Mouse (Mus musculus): ENCODE data around the gene D10Jhu81e. TPM values are rescaled to one million over a fixed set of nuclear protein-coding genes. Genes with fewer than 3 reads are reported as not detected.

Gene D10Jhu81e
- polyA plus RNA-seq, 1 experiment from 2014 or later, result 18.6 TPM

GRCm38 (mm10) chr10:78183577-78183976, 14.0 kb upstream of the D10Jhu81e start:
- peaks cover 78% of the 10 kb centered on the region for H3K36me3 ChIP-seq
- peak overlapping the region; percentile 74 for H3K4me2 ChIP-seq
- H3K9ac ChIP-seq, result no peak overlapping the region; the same call in 1 of the 2 replicates
- H3K27me3 ChIP-seq, result no peaks in the 10 kb centered on the region
- H3K4me3 ChIP-seq (replicated peaks), result peak overlapping the region; percentile 77
- ATAC-seq (ENCODE audit: low read depth) (no peak), DNase-seq (no peak)
- no peaks in the 10 kb centered on the region for H3K9me3 ChIP-seq (replicated peaks)
- H3K27ac ChIP-seq, result no peak overlapping the region; the same call in 1 of the 2 replicates
- 46% methylated on average over 3 of the region's 3 CpGs for WGBS (ENCODE audit: insufficient replicate concordance)
- peaks cover 35% of the 10 kb centered on the region for H3K4me1 ChIP-seq (replicated peaks)

DNA sequence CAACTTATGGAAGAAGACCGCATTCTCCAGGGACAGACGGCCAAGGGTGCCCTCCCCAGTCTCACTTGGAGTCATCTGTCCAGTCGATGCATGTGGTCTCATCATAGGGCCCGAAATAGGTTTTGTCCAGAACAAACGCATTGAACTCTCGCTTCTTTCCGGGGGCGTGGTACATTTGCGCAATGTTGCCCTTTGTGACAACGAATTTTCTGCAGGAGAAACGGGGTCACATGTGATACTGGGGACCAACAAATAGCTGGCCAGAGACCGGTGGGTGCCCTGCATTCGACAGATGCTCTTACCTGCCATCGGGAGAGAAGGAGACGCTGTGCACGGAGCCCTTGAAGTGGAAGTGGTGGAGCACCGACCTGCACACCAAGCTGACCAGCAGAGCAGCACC, 12.7 kb upstream of the D10Jhu81e start:
- H3K9me3 ChIP-seq (replicated peaks), result no peaks in the 10 kb centered on the region
- peaks cover 78% of the 10 kb centered on the region for H3K36me3 ChIP-seq
- peaks cover 35% of the 10 kb centered on the region for H3K4me1 ChIP-seq (replicated peaks)
- no peak overlapping the region for H3K4me3 ChIP-seq (replicated peaks)
- no peak overlapping the region for H3K4me2 ChIP-seq
- WGBS (ENCODE audit: insufficient replicate concordance), result 83% methylated on average over 17 of the region's 17 CpGs
- no peak overlapping the region for H3K27ac ChIP-seq
- H3K27me3 ChIP-seq, result no peaks in the 10 kb centered on the region
- no peak overlapping the region for H3K9ac ChIP-seq
- DNase-seq (no peak), ATAC-seq (ENCODE audit: low read depth) (no peak)

- no peak overlapping the region for H3K27ac ChIP-seq
- 83% methylated on average over 5 of the region's 5 CpGs for WGBS (ENCODE audit: insufficient replicate concordance)
- H3K27me3 ChIP-seq, result no peaks in the 10 kb centered on the region
- H3K9me3 ChIP-seq (replicated peaks), result no peaks in the 10 kb centered on the region
- ATAC-seq (ENCODE audit: low read depth) (no peak), DNase-seq (no peak)
- peaks cover 90% of the 10 kb centered on the region for H3K36me3 ChIP-seq
- H3K9ac ChIP-seq, result no peak overlapping the region
- H3K4me3 ChIP-seq (replicated peaks), result no peak overlapping the region
- H3K4me1 ChIP-seq (replicated peaks), result peaks cover 15% of the 10 kb centered on the region
- no peak overlapping the region for H3K4me2 ChIP-seq
Observed at GRCm38 (mm10) chr10:78174474-78174873, 4.9 kb upstream of the D10Jhu81e start.

- 77% methylated on average over 9 of the region's 9 CpGs for WGBS (ENCODE audit: insufficient replicate concordance)
- no peak overlapping the region for H3K27ac ChIP-seq
- H3K36me3 ChIP-seq, result peaks cover 73% of the 10 kb centered on the region
- H3K27me3 ChIP-seq, result no peaks in the 10 kb centered on the region
- no peak for ATAC-seq (ENCODE audit: low read depth)
- H3K9me3 ChIP-seq (replicated peaks), result no peaks in the 10 kb centered on the region
- H3K4me1 ChIP-seq (replicated peaks), result peaks cover 29% of the 10 kb centered on the region
- no peak for DNase-seq
- H3K4me2 ChIP-seq, result no peak overlapping the region
- no peak overlapping the region for H3K4me3 ChIP-seq (replicated peaks)
- no peak overlapping the region for H3K9ac ChIP-seq
Observed at GRCm38 (mm10) chr10:78171581-78171980, 2.0 kb upstream of the D10Jhu81e start.

GRCm38 (mm10) chr10:78171057-78171456, 1.5 kb upstream of the D10Jhu81e start:
- H3K36me3 ChIP-seq, result peaks cover 73% of the 10 kb centered on the region
- ATAC-seq (ENCODE audit: low read depth), result no peak
- no peaks in the 10 kb centered on the region for H3K9me3 ChIP-seq (replicated peaks)
- no peak for DNase-seq
- no peak overlapping the region for H3K4me3 ChIP-seq (replicated peaks)
- peaks cover 29% of the 10 kb centered on the region for H3K4me1 ChIP-seq (replicated peaks)
- no peak overlapping the region for H3K9ac ChIP-seq
- peak overlapping the region; percentile 65 for H3K27ac ChIP-seq
- H3K4me2 ChIP-seq, result no peak overlapping the region
- WGBS (ENCODE audit: insufficient replicate concordance), result 81% methylated on average over 7 of the region's 7 CpGs
- H3K27me3 ChIP-seq, result no peaks in the 10 kb centered on the region

DNA sequence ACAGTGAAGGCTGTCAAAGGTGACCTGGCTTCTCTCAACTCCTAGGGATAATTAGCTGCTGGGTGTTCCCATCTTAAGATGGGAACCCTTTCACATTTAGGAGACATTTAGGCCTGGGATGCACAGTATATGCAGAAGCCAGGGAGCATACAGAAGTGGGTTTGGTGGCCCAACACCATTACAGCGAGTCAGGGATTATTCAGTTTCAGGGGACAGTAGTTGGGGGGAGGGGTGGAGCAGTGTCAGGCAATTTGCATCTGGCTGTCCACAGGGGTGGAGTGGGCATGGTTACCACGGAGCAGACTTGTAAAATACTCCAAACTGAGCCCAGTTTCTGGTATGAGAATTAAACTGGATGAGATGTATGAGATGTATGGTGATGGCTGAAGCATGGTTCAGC, 863 bp upstream of the D10Jhu81e start:
- DNase-seq (no peak), ATAC-seq (ENCODE audit: low read depth) (no peak)
- Histone ChIP-seq H3K4me2 (peak overlapping the region; percentile 98), H3K27me3 (no peaks in the 10 kb centered on the region), H3K9me3 (replicated peaks) (no peaks in the 10 kb centered on the region), H3K27ac (peak overlapping the region; percentile 65), H3K4me3 (replicated peaks) (peak overlapping the region; percentile 86; the same call in 1 of the 2 replicates), H3K4me1 (replicated peaks) (peaks cover 29% of the 10 kb centered on the region), H3K36me3 (peaks cover 73% of the 10 kb centered on the region), H3K9ac (peak overlapping the region; percentile 51)
- 65% methylated on average over 2 of the region's 2 CpGs for WGBS (ENCODE audit: insufficient replicate concordance)

DNA sequence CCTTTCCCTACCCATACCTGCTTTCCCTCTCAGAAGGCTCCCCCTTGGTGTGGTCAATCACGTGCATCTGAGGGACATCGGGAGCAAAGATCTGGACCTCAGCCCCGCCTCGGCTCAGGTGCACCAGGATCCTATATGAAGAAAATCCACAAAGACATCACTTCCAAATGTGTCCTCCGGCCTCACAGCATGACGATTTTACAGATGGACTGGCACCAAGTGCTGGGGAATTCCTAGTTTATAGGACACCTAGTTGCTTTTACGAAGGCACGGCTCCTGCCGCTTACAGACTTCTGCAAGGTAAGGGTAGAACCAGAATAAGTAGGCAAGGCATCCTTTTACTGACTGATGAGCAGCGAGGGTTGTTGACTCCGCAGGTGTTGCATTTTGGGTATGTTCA, 790 bp downstream of the D10Jhu81e start:
- no peak overlapping the region for H3K27ac ChIP-seq
- H3K36me3 ChIP-seq, result peaks cover 70% of the 10 kb centered on the region
- peak overlapping the region; percentile 98 for H3K4me2 ChIP-seq
- DNase-seq, result no peak
- no peak for ATAC-seq (ENCODE audit: low read depth)
- H3K4me3 ChIP-seq (replicated peaks), result peak overlapping the region; percentile 86
- WGBS (ENCODE audit: insufficient replicate concordance), result 76% methylated on average over 11 of the region's 11 CpGs
- peak overlapping the region; percentile 88 for H3K9ac ChIP-seq
- no peaks in the 10 kb centered on the region for H3K9me3 ChIP-seq (replicated peaks)
- peaks cover 29% of the 10 kb centered on the region for H3K4me1 ChIP-seq (replicated peaks)
- H3K27me3 ChIP-seq, result no peaks in the 10 kb centered on the region

- Histone ChIP-seq H3K9ac (no peak overlapping the region), H3K4me3 (replicated peaks) (no peak overlapping the region), H3K36me3 (peaks cover 70% of the 10 kb centered on the region), H3K4me1 (replicated peaks) (peaks cover 29% of the 10 kb centered on the region), H3K27ac (no peak overlapping the region), H3K27me3 (no peaks in the 10 kb centered on the region), H3K4me2 (no peak overlapping the region), H3K9me3 (replicated peaks) (no peaks in the 10 kb centered on the region)
- DNase-seq (no peak), ATAC-seq (ENCODE audit: low read depth) (no peak)
Observed at GRCm38 (mm10) chr10:78167775-78168174, 1.8 kb downstream of the D10Jhu81e start.

DNA sequence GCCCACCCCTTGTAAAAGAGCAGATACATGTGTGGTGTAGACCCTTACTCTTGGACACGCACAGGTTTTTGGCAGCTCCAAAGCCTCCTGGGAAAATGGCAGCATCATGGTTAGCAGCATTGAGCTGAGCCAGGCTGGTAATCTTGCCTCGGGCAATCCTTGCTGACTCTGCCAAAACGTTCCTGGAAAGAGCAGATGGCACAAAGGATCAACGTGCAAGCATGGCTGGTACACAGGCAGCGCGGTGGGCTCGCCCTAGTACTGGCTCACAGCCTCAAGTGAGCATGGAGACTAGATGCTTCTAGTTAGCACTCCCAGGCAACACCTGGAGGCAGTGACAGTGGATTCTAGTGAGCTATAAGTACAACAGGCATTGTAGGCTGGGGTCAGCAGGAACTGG, 2.2 kb downstream of the D10Jhu81e start:
- Histone ChIP-seq H3K27ac (no peak overlapping the region), H3K36me3 (peaks cover 70% of the 10 kb centered on the region), H3K27me3 (no peaks in the 10 kb centered on the region), H3K9ac (no peak overlapping the region), H3K4me1 (replicated peaks) (peaks cover 29% of the 10 kb centered on the region), H3K4me2 (no peak overlapping the region), H3K9me3 (replicated peaks) (no peaks in the 10 kb centered on the region), H3K4me3 (replicated peaks) (no peak overlapping the region)
- ATAC-seq (ENCODE audit: low read depth) (no peak), DNase-seq (no peak)
- 85% methylated on average over 7 of the region's 7 CpGs for WGBS (ENCODE audit: insufficient replicate concordance)

GRCm38 (mm10) chr10:78165256-78166005, 4.2 kb downstream of the D10Jhu81e start:
- no peak overlapping the region for H3K4me2 ChIP-seq
- H3K4me1 ChIP-seq (replicated peaks), result peaks cover 20% of the 10 kb centered on the region
- no peak overlapping the region for H3K4me3 ChIP-seq (replicated peaks)
- WGBS (ENCODE audit: insufficient replicate concordance), result 85% methylated on average over 21 of the region's 21 CpGs
- H3K36me3 ChIP-seq, result peaks cover 58% of the 10 kb centered on the region
- H3K27ac ChIP-seq, result no peak overlapping the region
- H3K9ac ChIP-seq, result no peak overlapping the region
- DNase-seq (no peak), ATAC-seq (ENCODE audit: low read depth) (no peak)
- H3K9me3 ChIP-seq (replicated peaks), result no peaks in the 10 kb centered on the region
- no peaks in the 10 kb centered on the region for H3K27me3 ChIP-seq

GRCm38 (mm10) chr10:78164786-78165185, 4.8 kb downstream of the D10Jhu81e start:
- peaks cover 58% of the 10 kb centered on the region for H3K36me3 ChIP-seq
- ATAC-seq (ENCODE audit: low read depth), result no peak
- H3K9me3 ChIP-seq (replicated peaks), result no peaks in the 10 kb centered on the region
- no peak for DNase-seq
- H3K27ac ChIP-seq, result no peak overlapping the region
- H3K9ac ChIP-seq, result no peak overlapping the region
- no peak overlapping the region for H3K4me3 ChIP-seq (replicated peaks)
- H3K4me1 ChIP-seq (replicated peaks), result peaks cover 15% of the 10 kb centered on the region
- H3K27me3 ChIP-seq, result no peaks in the 10 kb centered on the region
- no peak overlapping the region for H3K4me2 ChIP-seq
- 85% methylated on average over 12 of the region's 12 CpGs for WGBS (ENCODE audit: insufficient replicate concordance)

GRCm38 (mm10) chr10:78163923-78164322, 5.7 kb downstream of the D10Jhu81e start:
- no peak overlapping the region for H3K4me3 ChIP-seq (replicated peaks)
- H3K9me3 ChIP-seq (replicated peaks), result no peaks in the 10 kb centered on the region
- peaks cover 18% of the 10 kb centered on the region for H3K4me1 ChIP-seq (replicated peaks)
- H3K27me3 ChIP-seq, result no peaks in the 10 kb centered on the region
- peak; percentile 26 for DNase-seq
- no peak overlapping the region for H3K9ac ChIP-seq
- no peak overlapping the region for H3K27ac ChIP-seq
- ATAC-seq (ENCODE audit: low read depth), result no peak
- peaks cover 58% of the 10 kb centered on the region for H3K36me3 ChIP-seq
- H3K4me2 ChIP-seq, result no peak overlapping the region
- WGBS (ENCODE audit: insufficient replicate concordance), result 27% methylated on average over 4 of the region's 4 CpGs

Data from liver, embryonic 13.5 days (tissue).